Mouse (Mus musculus) monocyte, adult 5-6 weeks (primary cell): ENCODE data around the gene Svs2. TPM values are rescaled to one million over a fixed set of nuclear protein-coding genes. Genes with fewer than 3 reads are reported as not detected.
A peak's percentile ranks its signal among the peaks of the same experiment; 100 is the strongest.
"Not testable (repeated sequence)": the region's sequence is repeated elsewhere in the genome, so short reads cannot be mapped to it uniquely, and the experiment has no call there.

Source experiments
- ATAC-seq: fragments of 153-309, 156-312 bp; replicated peaks from 2 replicates; pipeline ENCODE4 v1.8.0; 2017; ENCODE audit warnings: mild to moderate bottlenecking; ENCODE audit not compliant: low TSS enrichment, insufficient number of reproducible peaks, severe bottlenecking, poor library complexity, low FRiP score
- total RNA-seq: library from RNA; stranded (forward); fragments of 200-1000, 200-491, 200-594 nt; gene quantifications from 3 replicates; pipeline ENCODE4 v1.2.3, GENCODE M21; 2017

Gene Svs2
- 1.1 to 1.6 TPM in 2 of 3 replicates, not detected in the other for total RNA-seq

GRCm38 (mm10) chr2:164238366-164238765, at the start of gene Svs2:
Gene Svs2, minus strand, starts transcription at chr2:164238466.
- no peak for ATAC-seq

- ATAC-seq = no peak
Measured at GRCm38 (mm10) chr2:164278359-164278758, 40.1 kb upstream of the Svs2 start, which contains the start of gene Svs4. Gene Svs4, minus strand, starts transcription at chr2:164278459.

GRCm38 (mm10) chr2:164256540-164256939, 18.3 kb upstream of the Svs2 start, which contains the start of gene Svs3b:
Gene Svs3b, minus strand, starts transcription at chr2:164256640.
- ATAC-seq = not testable (repeated sequence)

GRCm38 (mm10) chr2:164232671-164233070, 5.6 kb downstream of the Svs2 start:
- ATAC-seq = no peak

GRCm38 (mm10) chr2:164228361-164229070, 9.8 kb downstream of the Svs2 start:
- no peak for ATAC-seq

- ATAC-seq = no peak
Measured at GRCm38 (mm10) chr2:164221522-164221921, 16.7 kb downstream of the Svs2 start, which contains the start of gene Wfdc15b. Gene Wfdc15b, minus strand, starts transcription at chr2:164221660.

- ATAC-seq = no peak
Measured at GRCm38 (mm10) chr2:164219295-164219694, 19.0 kb downstream of the Svs2 start.

GRCm38 (mm10) chr2:164212711-164213110, 25.6 kb downstream of the Svs2 start:
- no peak for ATAC-seq

GRCm38 (mm10) chr2:164210892-164211291, 27.4 kb downstream of the Svs2 start:
- ATAC-seq = no peak

- ATAC-seq = no peak
Measured at GRCm38 (mm10) chr2:164206676-164207075, 31.6 kb downstream of the Svs2 start.

GRCm38 (mm10) chr2:164206011-164206410, 32.3 kb downstream of the Svs2 start:
- not testable (repeated sequence) for ATAC-seq

- ATAC-seq = no peak
Measured at GRCm38 (mm10) chr2:164199626-164200327, 38.5 kb downstream of the Svs2 start, which contains the start of gene Wfdc15a. Gene Wfdc15a, minus strand, starts transcription at chr2:164200130.

GRCm38 (mm10) chr2:164196700-164196990, 41.6 kb downstream of the Svs2 start:
- ATAC-seq = no peak

GRCm38 (mm10) chr2:164195971-164196699, 42.1 kb downstream of the Svs2 start:
- no peak for ATAC-seq

GRCm38 (mm10) chr2:164194959-164195630, 43.2 kb downstream of the Svs2 start:
- no peak for ATAC-seq

GRCm38 (mm10) chr2:164192279-164192678, 46.0 kb downstream of the Svs2 start:
- ATAC-seq = no peak

- ATAC-seq = no peak
Measured at GRCm38 (mm10) chr2:164190576-164190975, 47.7 kb downstream of the Svs2 start, which contains the start of gene Wfdc12. Gene Wfdc12, minus strand, starts transcription at chr2:164190608.

- peak; percentile 59; the same call in 1 of the 2 replicates for ATAC-seq
Measured at GRCm38 (mm10) chr2:164188722-164189121, 49.5 kb downstream of the Svs2 start.
